Mouse (Mus musculus) 3134 (cell line): ENCODE data around the gene Ralb.
A peak's percentile ranks its signal among the peaks of the same experiment; 100 is the strongest.

ENCODE experiments used
- DNase-seq: peaks from one replicate; pipeline ENCODE4 v3.0.0-alpha.2; 2011; ENCODE audit warnings: low spot score; ENCODE audit not compliant: insufficient read length; ENCODE audit errors: extremely low read depth

Gene Ralb

GRCm38 (mm10) chr1:119525004-119525444 lies 20.4 kb upstream of the Ralb start:
- DNase-seq, result no peak

DNA sequence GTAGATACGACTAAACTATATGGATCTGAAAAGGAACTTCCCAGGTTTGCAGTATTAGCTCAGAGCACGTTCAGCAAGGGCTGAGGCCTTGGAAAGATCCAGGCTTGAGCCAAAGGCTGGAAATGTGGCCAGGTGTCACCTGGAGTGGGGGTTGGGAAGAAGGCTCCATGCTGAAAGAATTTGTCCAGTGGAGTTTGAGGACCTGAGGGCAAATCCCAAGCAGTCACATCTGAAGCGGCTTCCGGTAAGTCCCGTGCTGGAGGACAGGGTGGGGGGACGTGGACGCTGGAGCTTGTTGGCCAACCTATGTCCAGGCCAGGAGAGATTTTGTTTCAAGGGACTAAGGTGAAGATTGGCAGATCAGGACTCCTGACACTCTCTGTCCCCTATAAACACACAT lies 19.2 kb upstream of the Ralb start:
- DNase-seq, result no peak

- DNase-seq, result no peak
These were observed 18.8 kb upstream of the Ralb start for GRCm38 (mm10) chr1:119523369-119523768.

- DNase-seq, result no peak
These were observed 18.1 kb upstream of the Ralb start for GRCm38 (mm10) chr1:119522726-119523125.

DNA sequence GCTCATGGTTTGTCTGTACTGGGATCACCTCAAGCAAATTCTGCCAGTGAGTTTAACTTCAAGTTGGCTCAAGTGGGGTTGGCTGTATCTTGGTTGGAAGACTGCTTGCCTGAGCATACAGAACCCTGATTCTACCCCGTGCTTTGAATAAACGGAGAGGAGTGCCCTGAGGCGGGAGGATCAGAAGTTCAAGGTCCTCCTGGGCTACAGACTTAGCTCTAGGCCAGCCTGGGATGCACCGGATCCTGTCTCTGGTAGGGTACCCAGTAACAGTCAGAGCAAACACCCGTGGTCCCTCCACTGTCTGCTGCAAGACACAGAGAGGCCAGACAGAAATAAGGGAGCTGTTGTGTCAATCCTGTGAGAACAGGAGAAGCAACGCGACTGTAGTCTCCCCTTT lies 17.1 kb upstream of the Ralb start:
- no peak for DNase-seq

GRCm38 (mm10) chr1:119521029-119521428 lies 16.4 kb upstream of the Ralb start:
- no peak for DNase-seq

DNA sequence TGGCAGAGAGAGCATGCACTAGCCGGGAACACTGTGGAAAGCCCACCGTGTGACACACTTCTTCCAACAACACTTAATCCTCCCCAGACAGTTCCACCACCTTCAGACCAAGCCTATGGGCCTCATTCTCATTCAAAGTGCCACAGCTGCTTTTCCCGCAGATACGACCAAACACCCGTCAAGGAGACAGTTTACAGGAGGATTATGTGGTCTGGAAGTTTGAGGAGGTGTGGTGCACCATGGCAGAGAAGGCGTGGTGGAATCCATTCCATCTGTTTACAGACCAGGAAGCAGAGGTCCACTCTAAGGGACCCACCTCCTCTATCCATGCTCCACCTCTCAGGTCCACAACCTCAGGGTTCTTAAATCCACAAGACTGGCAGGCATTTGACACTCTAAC lies 14.7 kb upstream of the Ralb start:
- no peak for DNase-seq

- DNase-seq, result no peak
These were observed 14.2 kb upstream of the Ralb start for GRCm38 (mm10) chr1:119518786-119519185.

GRCm38 (mm10) chr1:119518060-119518459 lies 13.5 kb upstream of the Ralb start:
- no peak for DNase-seq

DNA sequence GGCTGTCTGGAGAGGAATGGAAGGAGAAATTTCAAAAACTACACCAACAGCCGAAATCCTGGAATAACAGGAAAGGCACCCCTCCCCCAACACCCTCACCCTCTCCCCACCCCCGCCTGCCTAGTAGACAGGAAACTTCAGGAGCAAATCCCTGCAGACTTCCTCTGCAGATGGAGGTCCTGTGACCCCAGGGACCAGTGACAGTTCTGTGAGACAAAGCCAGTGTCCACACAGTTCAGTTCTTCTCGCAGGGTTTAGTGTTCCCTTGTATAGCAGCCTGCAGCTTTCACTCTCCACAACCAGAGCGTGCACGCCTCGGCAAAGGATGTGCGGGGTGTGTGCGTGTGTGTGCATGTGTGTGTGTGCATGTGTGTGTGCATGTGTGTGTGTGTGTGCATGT lies 6.3 kb upstream of the Ralb start:
- no peak for DNase-seq

DNA sequence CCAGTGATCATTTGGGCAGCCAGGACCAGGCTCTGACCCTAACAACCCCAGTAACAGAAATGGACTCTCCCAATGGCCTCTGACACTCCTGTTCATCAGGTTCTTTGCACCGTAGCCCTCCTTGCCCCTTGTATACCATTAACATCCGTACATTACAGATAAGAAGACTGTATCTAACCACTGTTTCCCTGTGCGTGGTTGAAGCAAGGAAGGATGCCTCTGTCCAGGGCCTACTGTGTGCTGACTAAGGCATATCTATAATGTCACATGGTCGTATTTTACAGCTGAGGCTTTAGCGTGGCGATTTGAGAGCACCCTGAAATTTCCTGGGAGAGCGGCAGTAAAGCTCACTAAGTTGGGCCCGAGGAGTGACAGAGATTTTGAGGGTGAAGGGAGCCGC lies 5.8 kb upstream of the Ralb start:
- no peak for DNase-seq

DNA sequence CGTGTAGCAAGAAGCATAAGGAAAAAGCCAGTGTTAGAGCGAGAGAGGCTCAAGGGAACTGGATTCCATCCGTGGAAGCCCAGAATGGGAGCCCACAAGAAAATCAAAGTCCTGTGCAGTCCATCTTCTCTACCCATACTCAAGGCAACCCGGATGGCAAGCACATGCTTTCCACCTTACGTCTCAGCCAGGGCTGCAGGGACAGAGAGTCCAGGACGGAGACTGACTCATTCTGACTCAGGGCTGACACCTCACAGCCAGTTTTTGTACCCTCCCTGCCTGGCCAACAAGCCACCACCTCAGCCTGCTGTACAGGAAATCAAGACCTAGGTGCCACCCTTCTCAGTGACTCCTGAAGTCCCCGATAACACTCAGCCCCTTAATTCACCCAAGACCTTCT lies 4.9 kb upstream of the Ralb start:
- peak; percentile 79 for DNase-seq

GRCm38 (mm10) chr1:119508548-119508947 lies 4.0 kb upstream of the Ralb start:
- DNase-seq, result peak; percentile 46

DNA sequence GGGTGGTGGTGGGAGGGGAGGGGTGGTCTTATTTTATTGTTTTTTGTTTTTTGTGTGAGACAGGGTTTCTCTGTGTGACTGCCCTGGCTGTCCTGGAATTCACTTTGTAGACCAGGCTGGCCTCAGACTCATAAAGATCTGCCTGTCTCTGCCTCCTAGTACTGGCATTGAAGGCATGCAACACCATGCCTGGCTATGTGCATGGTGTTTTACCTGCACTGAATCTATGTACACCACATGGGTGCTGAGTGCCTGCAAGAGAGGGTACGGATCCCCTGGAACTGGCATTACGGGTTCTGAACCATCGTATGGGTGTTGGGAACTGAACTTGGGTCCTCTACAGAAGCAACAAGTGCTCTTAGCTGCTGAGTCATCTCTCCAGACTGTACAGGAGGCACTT lies 1.4 kb upstream of the Ralb start:
- no peak for DNase-seq

DNA sequence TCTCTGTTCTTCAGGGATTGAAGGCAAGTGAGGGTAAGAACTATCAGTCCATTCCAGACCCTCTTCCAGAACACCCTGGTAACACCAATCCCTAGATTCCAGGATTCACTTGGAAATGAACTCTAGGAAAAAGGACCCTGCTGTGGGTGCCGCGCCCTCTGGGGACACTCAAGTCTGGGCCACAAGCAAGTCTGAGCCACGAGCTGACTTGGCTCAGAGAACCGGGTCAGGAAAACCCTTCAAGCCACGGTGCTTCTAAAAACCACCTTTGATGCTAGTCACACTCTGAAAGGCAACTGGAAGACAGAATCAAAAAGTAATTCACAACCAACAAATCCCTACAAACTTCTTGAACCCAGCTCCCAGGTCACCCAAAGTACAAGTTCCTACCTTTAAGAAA lies 786 bp downstream of the Ralb start:
- DNase-seq, result no peak

DNA sequence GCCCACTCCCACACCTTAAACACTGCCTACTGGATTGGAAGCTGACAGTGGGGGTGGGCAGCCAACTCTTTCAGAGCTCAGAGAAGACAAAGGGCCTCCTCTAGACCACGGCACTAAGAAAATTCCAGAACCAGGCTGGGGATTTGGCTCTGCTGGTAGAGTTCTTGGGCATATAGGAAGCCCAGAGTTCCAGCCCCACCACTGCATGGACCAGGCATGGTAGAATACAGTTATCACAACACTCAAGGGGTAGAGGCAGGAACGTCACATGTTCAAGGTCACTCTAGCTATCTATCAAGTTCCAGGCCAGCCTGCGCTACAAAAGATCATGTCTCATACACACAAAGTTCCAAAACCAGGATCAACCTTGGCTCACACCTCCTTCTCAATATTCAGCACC lies 1.4 kb downstream of the Ralb start:
- no peak for DNase-seq

GRCm38 (mm10) chr1:119502729-119503128 lies 1.9 kb downstream of the Ralb start:
- no peak for DNase-seq

GRCm38 (mm10) chr1:119501881-119502280 lies 2.7 kb downstream of the Ralb start:
- no peak for DNase-seq

GRCm38 (mm10) chr1:119499456-119499855 lies 5.1 kb downstream of the Ralb start:
- DNase-seq, result no peak

DNA sequence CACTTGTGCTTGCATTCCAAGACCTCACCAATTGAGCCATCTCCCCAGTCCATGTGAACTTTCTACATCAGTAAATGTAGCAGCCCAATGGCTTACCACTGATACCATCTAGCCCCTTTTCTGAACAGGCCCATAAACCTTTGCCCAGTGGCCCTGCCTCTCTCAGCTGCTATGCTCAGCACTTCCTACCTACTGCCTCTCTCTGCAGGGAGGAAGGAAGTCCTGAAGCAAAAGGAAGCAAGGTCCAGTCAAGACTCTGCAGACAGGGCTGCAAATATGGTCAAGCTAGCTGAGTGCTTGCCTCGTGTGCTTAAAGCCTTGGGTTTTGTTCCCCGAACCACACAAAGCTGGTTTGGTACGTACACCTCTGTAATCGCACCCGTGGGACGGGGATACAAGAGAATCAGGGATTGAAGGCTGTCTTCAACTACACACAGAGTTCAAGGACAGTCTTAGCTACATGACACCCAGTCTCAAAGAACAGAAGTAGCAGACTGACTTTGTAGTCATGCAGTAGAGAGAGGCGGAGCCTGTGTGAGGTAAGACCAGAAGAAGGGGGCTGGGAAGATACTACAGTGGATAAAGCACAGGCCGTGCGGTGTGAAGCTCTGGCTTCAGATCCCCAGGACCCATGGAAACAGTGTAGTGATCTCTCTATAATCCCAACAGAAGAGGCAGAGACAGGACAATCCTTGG lies 5.9 kb downstream of the Ralb start:
- DNase-seq, result no peak

- DNase-seq, result no peak
These were observed 7.1 kb downstream of the Ralb start for GRCm38 (mm10) chr1:119497346-119498004.

DNA sequence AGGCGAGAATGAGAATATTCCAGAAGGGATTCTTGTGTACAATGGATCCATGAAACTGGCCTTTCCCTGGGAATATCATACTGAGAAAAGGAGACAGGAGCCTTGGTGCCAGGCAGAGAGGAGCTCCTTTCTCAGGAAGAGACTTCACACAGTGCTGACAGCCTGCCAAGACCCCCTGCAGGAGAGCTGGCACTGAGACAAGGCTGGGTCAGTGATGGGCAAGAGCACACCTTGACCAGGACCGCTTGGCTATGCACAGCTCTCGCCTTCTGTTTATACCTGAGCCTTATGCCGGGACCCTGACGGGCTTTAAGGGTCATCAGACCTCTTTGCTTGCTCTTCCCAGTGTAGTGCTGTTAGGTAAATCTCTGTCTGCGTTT lies 9.2 kb downstream of the Ralb start:
- no peak for DNase-seq
